ENCODE assay signal across 22 mouse cellular contexts in the genomic region with DNA sequence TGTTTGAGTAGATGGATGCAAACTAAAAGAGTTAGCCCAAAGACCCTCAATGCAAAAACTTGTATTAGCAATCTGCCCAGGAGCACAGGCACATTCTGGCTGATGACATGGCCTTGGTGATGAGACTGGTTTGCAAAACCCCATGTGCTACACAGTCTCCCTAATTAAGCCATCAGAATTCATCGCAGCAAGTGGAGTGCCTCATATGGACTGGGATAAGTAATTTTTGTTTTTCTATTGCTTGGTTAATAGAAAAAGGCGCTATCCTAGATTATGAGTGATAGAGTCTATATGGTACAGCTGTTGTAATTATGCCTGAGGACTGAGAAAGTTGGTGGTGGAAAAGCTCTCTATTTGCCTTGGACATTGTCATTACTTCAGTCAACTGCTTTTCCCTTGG.
A peak's percentile ranks its signal among the peaks of the same experiment; 100 is the strongest.
DNase-seq lines count a peak whose midpoint lies in the region; ATAC-seq and TF ChIP-seq lines count a peak whose summit lies in the region.
"Had no signal": no experiment of that assay in that cellular context is flagged by ENCODE, and none has a peak within 500 bp of the region (broad histone marks: within the 10 kb centered on the region; RNA-seq: fewer than 3 reads in every experiment).

No protein-coding gene starts in this region.

- H3K27ac ChIP-seq in hindbrain, embryonic 11.5 days (ENCODE audit: low read depth, low read length), result no peak overlapping the region
- no peak overlapping the region for H3K27ac ChIP-seq in hindbrain, embryonic 14.5 days
- no peak overlapping the region for H3K27ac ChIP-seq in hindbrain, embryonic 13.5 days
- H3K27ac ChIP-seq in hindbrain, postnatal 0 days, result no peak overlapping the region
- no peak overlapping the region for H3K27ac ChIP-seq in midbrain, embryonic 12.5 days (replicated peaks)
- no peak overlapping the region for H3K27ac ChIP-seq in midbrain, embryonic 15.5 days
- H3K27ac ChIP-seq: embryonic facial prominence, embryonic 13.5 days; embryonic facial prominence, embryonic 15.5 days; forebrain, embryonic 10.5 days had no signal

- WGBS in hindbrain, embryonic 11.5 days, result 74% methylated on average over 2 of the region's 2 CpGs
- WGBS in hindbrain, embryonic 14.5 days, result 66% methylated on average over 2 of the region's 2 CpGs
- WGBS in hindbrain, embryonic 13.5 days, result 49% methylated on average over 2 of the region's 2 CpGs
- 74% methylated on average over 2 of the region's 2 CpGs for whole genome bisulfite sequencing in hindbrain, postnatal 0 days
- WGBS in midbrain, embryonic 12.5 days, result 69% methylated on average over 2 of the region's 2 CpGs
- WGBS in midbrain, embryonic 15.5 days, result 75% methylated on average over 2 of the region's 2 CpGs

- H3K36me3 ChIP-seq in hindbrain, embryonic 11.5 days (ENCODE audit: control insufficient read depth, insufficient read depth, low read length), result no peaks in the 10 kb centered on the region
- H3K36me3 ChIP-seq in hindbrain, embryonic 14.5 days (replicated peaks; ENCODE audit: control insufficient read depth, insufficient read depth), result no peaks in the 10 kb centered on the region
- H3K36me3 ChIP-seq in hindbrain, embryonic 13.5 days, result no peaks in the 10 kb centered on the region
- no peaks in the 10 kb centered on the region for H3K36me3 ChIP-seq in hindbrain, postnatal 0 days (ENCODE audit: insufficient read depth, low read length)
- no peaks in the 10 kb centered on the region for H3K36me3 ChIP-seq in midbrain, embryonic 12.5 days
- H3K36me3 ChIP-seq in midbrain, embryonic 15.5 days (replicated peaks), result no peaks in the 10 kb centered on the region
- H3K36me3 ChIP-seq: embryonic facial prominence, embryonic 13.5 days; embryonic facial prominence, embryonic 15.5 days; forebrain, embryonic 10.5 days had no signal

- TF ChIP-seq CTCF in hindbrain, postnatal 0 days (IDR thresholded peaks at IDR 0.05; ENCODE audit: low read depth), result no peak

- H3K4me2 ChIP-seq in hindbrain, embryonic 11.5 days (replicated peaks; ENCODE audit: low read depth, low read length), result no peak overlapping the region
- H3K4me2 ChIP-seq in hindbrain, embryonic 14.5 days (replicated peaks), result no peak overlapping the region
- H3K4me2 ChIP-seq in hindbrain, embryonic 13.5 days, result no peak overlapping the region
- no peak overlapping the region for H3K4me2 ChIP-seq in hindbrain, postnatal 0 days (ENCODE audit: low read depth, low read length)
- H3K4me2 ChIP-seq in midbrain, embryonic 12.5 days (replicated peaks), result no peak overlapping the region
- no peak overlapping the region for H3K4me2 ChIP-seq in midbrain, embryonic 15.5 days
- H3K4me2 ChIP-seq: embryonic facial prominence, embryonic 13.5 days; embryonic facial prominence, embryonic 15.5 days had no signal

- no peak for DNase-seq in hindbrain, embryonic 11.5 days (ENCODE audit: low spot score)
- no peak for DNase-seq in hindbrain, embryonic 14.5 days (ENCODE audit: low spot score)
- no peak for DNase-seq in hindbrain, postnatal 0 days (ENCODE audit: low spot score)
- DNase-seq: adrenal gland, adult 2 months; adrenal gland, postnatal 10 days; adrenal gland, postnatal 25 days; cerebellum, adult 11 months; cerebellum, adult 18-20 months; cerebellum, adult 8-10 months; cerebellum, adult 9-11 months; cerebellum, postnatal 14 days; cerebellum, postnatal 36 days; embryo, embryonic 11 days had no signal

- H3K9ac ChIP-seq in hindbrain, embryonic 11.5 days (ENCODE audit: low read depth, low read length), result no peak overlapping the region
- H3K9ac ChIP-seq in hindbrain, embryonic 14.5 days, result no peak overlapping the region
- H3K9ac ChIP-seq in hindbrain, embryonic 13.5 days, result no peak overlapping the region
- H3K9ac ChIP-seq in hindbrain, postnatal 0 days (replicated peaks; ENCODE audit: low read length), result no peak overlapping the region
- no peak overlapping the region for H3K9ac ChIP-seq in midbrain, embryonic 12.5 days (replicated peaks)
- no peak overlapping the region for H3K9ac ChIP-seq in midbrain, embryonic 15.5 days
- H3K9ac ChIP-seq: embryonic facial prominence, embryonic 13.5 days; embryonic facial prominence, embryonic 15.5 days had no signal

- no peaks in the 10 kb centered on the region for H3K9me3 ChIP-seq in hindbrain, embryonic 11.5 days (ENCODE audit: control insufficient read depth, low read length)
- H3K9me3 ChIP-seq in hindbrain, embryonic 14.5 days (ENCODE audit: control insufficient read depth, low read length), result no peaks in the 10 kb centered on the region
- no peaks in the 10 kb centered on the region for H3K9me3 ChIP-seq in hindbrain, embryonic 13.5 days
- H3K9me3 ChIP-seq in hindbrain, postnatal 0 days (ENCODE audit: low read length), result no peaks in the 10 kb centered on the region
- H3K9me3 ChIP-seq in midbrain, embryonic 12.5 days, result no peaks in the 10 kb centered on the region
- H3K9me3 ChIP-seq in midbrain, embryonic 15.5 days, result no peaks in the 10 kb centered on the region
- H3K9me3 ChIP-seq: embryonic facial prominence, embryonic 13.5 days; embryonic facial prominence, embryonic 15.5 days; forebrain, embryonic 10.5 days had no signal

- ATAC-seq in hindbrain, embryonic 11.5 days (ENCODE audit: low FRiP score), result peak; percentile 72
- ATAC-seq in hindbrain, embryonic 14.5 days (ENCODE audit: low FRiP score), result no peak
- ATAC-seq in hindbrain, embryonic 13.5 days (ENCODE audit: low FRiP score), result peak; percentile 52; the same call in 1 of the 2 replicates
- no peak for ATAC-seq in hindbrain, postnatal 0 days
- 0 out of 2 replicates have a peak, but pooled peaks have one; percentile 30 for ATAC-seq in midbrain, embryonic 12.5 days (ENCODE audit: low FRiP score, low read depth)
- no peak for ATAC-seq in midbrain, embryonic 15.5 days (replicated peaks)
- ATAC-seq: forebrain, embryonic 14.5 days; forebrain, embryonic 16.5 days had no signal

- H3K4me3 ChIP-seq in hindbrain, embryonic 11.5 days (ENCODE audit: low read depth, low read length), result no peak overlapping the region
- no peak overlapping the region for H3K4me3 ChIP-seq in hindbrain, embryonic 14.5 days (replicated peaks; ENCODE audit: low read length)
- no peak overlapping the region for H3K4me3 ChIP-seq in hindbrain, embryonic 13.5 days
- H3K4me3 ChIP-seq in hindbrain, postnatal 0 days (ENCODE audit: low read length), result no peak overlapping the region
- no peak overlapping the region for H3K4me3 ChIP-seq in midbrain, embryonic 12.5 days
- H3K4me3 ChIP-seq in midbrain, embryonic 15.5 days, result no peak overlapping the region
- H3K4me3 ChIP-seq: embryonic facial prominence, embryonic 13.5 days; embryonic facial prominence, embryonic 15.5 days; erythroblast, embryonic 14.5 days; forebrain, embryonic 10.5 days had no signal

- no peaks in the 10 kb centered on the region for H3K27me3 ChIP-seq in hindbrain, embryonic 11.5 days (ENCODE audit: control insufficient read depth, insufficient read depth, low read length)
- no peaks in the 10 kb centered on the region for H3K27me3 ChIP-seq in hindbrain, embryonic 14.5 days (ENCODE audit: control insufficient read depth, insufficient read depth, low read length)
- no peaks in the 10 kb centered on the region for H3K27me3 ChIP-seq in hindbrain, embryonic 13.5 days
- no peaks in the 10 kb centered on the region for H3K27me3 ChIP-seq in hindbrain, postnatal 0 days (ENCODE audit: insufficient read depth, low read length)
- H3K27me3 ChIP-seq in midbrain, embryonic 12.5 days, result no peaks in the 10 kb centered on the region
- no peaks in the 10 kb centered on the region for H3K27me3 ChIP-seq in midbrain, embryonic 15.5 days (replicated peaks)
- H3K27me3 ChIP-seq: embryonic facial prominence, embryonic 13.5 days; embryonic facial prominence, embryonic 15.5 days had no signal

- H3K4me1 ChIP-seq in hindbrain, embryonic 11.5 days (replicated peaks; ENCODE audit: control insufficient read depth, insufficient read depth, low read length), result no peaks in the 10 kb centered on the region
- H3K4me1 ChIP-seq in hindbrain, embryonic 14.5 days (replicated peaks; ENCODE audit: control insufficient read depth, insufficient read depth, low read length), result no peaks in the 10 kb centered on the region
- H3K4me1 ChIP-seq in hindbrain, embryonic 13.5 days (replicated peaks), result no peaks in the 10 kb centered on the region
- no peaks in the 10 kb centered on the region for H3K4me1 ChIP-seq in hindbrain, postnatal 0 days (ENCODE audit: insufficient read depth, low read length)
- no peaks in the 10 kb centered on the region for H3K4me1 ChIP-seq in midbrain, embryonic 12.5 days
- no peaks in the 10 kb centered on the region for H3K4me1 ChIP-seq in midbrain, embryonic 15.5 days
- H3K4me1 ChIP-seq: embryonic facial prominence, embryonic 13.5 days; embryonic facial prominence, embryonic 15.5 days; forebrain, embryonic 10.5 days had no signal

Comparison
In these comparisons a context has a peak if more than half of its experiments do, and no peak if none do; other contexts are left out.
1. ATAC-seq: peak in hindbrain, embryonic 11.5 days (single experiment), hindbrain, embryonic 13.5 days (single experiment) and midbrain, embryonic 12.5 days (single experiment); none in hindbrain, embryonic 14.5 days (single experiment), hindbrain, postnatal 0 days (single experiment) and midbrain, embryonic 15.5 days (single experiment).